In the genomic region with DNA sequence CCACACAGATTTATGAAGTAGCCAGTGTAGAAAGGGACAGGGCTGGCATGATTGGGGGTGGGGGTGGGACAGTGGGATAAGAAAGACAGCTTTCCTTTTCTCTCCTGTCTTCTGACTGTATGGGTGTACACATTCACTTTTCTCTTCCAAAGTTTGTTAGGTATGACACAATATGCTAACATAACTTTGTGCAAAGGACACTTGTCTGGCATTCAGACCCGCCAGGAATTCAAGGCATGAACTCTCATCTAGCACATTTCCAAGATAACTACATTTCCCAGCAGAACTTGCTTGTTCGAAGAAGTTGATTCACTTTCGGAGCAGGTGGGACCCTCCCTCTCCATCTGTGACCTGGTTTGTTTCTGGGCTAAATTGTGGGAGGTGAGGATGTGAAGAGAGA, we compare ENCODE assay signal across 15 mouse cellular contexts.
"Had no signal": no experiment of that assay in that cellular context is flagged by ENCODE, and none has a peak within 500 bp of the region (broad histone marks: within the 10 kb centered on the region; RNA-seq: fewer than 3 reads in every experiment).

No protein-coding gene starts in this region.

- H3K36me3 ChIP-seq: intestine, embryonic 15.5 days; limb, embryonic 12.5 days; midbrain, embryonic 15.5 days; neural tube, embryonic 13.5 days had no signal

- H3K27ac ChIP-seq: intestine, embryonic 15.5 days; limb, embryonic 12.5 days; liver, embryonic 14.5 days; macrophage; midbrain, embryonic 15.5 days; neural tube, embryonic 13.5 days had no signal

- H3K4me1 ChIP-seq: intestine, embryonic 15.5 days had no signal

- H3K4me3 ChIP-seq: intestine, embryonic 15.5 days; limb, embryonic 12.5 days; megakaryocyte, embryonic 14.5 days; midbrain, embryonic 15.5 days; neural tube, embryonic 13.5 days had no signal

- H3K9ac ChIP-seq: intestine, embryonic 15.5 days; limb, embryonic 12.5 days; liver, embryonic 14.5 days; midbrain, embryonic 15.5 days; neural tube, embryonic 13.5 days had no signal

- H3K27me3 ChIP-seq: intestine, embryonic 15.5 days; midbrain, embryonic 15.5 days had no signal

- H3K4me2 ChIP-seq: intestine, embryonic 15.5 days; limb, embryonic 12.5 days; midbrain, embryonic 11.5 days; midbrain, embryonic 15.5 days; neural tube, embryonic 13.5 days had no signal

- H3K9me3 ChIP-seq: intestine, embryonic 15.5 days; limb, embryonic 12.5 days; megakaryocyte, embryonic 14.5 days; midbrain, embryonic 15.5 days; neural tube, embryonic 13.5 days had no signal

- ATAC-seq: intestine, embryonic 15.5 days; midbrain, embryonic 15.5 days had no signal

- DNase-seq: kidney, adult 18-20 months; kidney, postnatal 10 days; layer of hippocampus, postnatal 36 days; liver; right cerebral cortex, adult 18-20 months; right cerebral cortex, postnatal 25 days; thymus, postnatal 36 days had no signal
